In genomic region chr5:21828855-21829254, GRCm38 (mm10) we compare ENCODE assay signal across 26 mouse cellular contexts. TPM values are rescaled to one million over a fixed set of nuclear protein-coding genes. Genes with fewer than 3 reads are reported as not detected.
DNase-seq lines count a peak whose midpoint lies in the region; ATAC-seq lines count a peak whose summit lies in the region.
"Had no signal": no experiment of that assay in that cellular context is flagged by ENCODE, and none has a peak within 500 bp of the region (broad histone marks: within the 10 kb centered on the region; RNA-seq: fewer than 3 reads in every experiment).

No protein-coding gene starts in this region.

- H3K4me1 ChIP-seq in midbrain, embryonic 10.5 days = peaks cover 13% of the 10 kb centered on the region
- H3K4me1 ChIP-seq: heart, embryonic 10.5 days; hindbrain, embryonic 13.5 days; limb, embryonic 12.5 days; liver, embryonic 13.5 days; lung, embryonic 15.5 days; neural tube, embryonic 15.5 days had no signal

- no peak overlapping the region for H3K4me3 ChIP-seq in midbrain, embryonic 10.5 days
- H3K4me3 ChIP-seq: forebrain, embryonic 15.5 days; heart, embryonic 10.5 days; hindbrain, embryonic 13.5 days; limb, embryonic 12.5 days; liver, embryonic 13.5 days; lung, embryonic 15.5 days; midbrain, embryonic 12.5 days; myocyte; neural tube, embryonic 15.5 days had no signal

- H3K36me3 ChIP-seq in midbrain, embryonic 10.5 days = no peaks in the 10 kb centered on the region
- H3K36me3 ChIP-seq: forebrain, embryonic 15.5 days; heart, embryonic 10.5 days; hindbrain, embryonic 13.5 days; limb, embryonic 12.5 days; liver, embryonic 13.5 days; lung, embryonic 15.5 days; midbrain, embryonic 12.5 days; neural tube, embryonic 15.5 days had no signal

- peak; percentile 45 for DNase-seq in heart, adult 11 months
- DNase-seq in heart, postnatal 36 days = no peak
- peak; percentile 29 to 50 for DNase-seq in frontal cortex, adult 2 months (ENCODE audit: extremely low spot score in 1 of 2, low spot score in 1 of 2)
- DNase-seq in layer of hippocampus, adult 9-11 months = peak; percentile 70
- peak; percentile 7 for DNase-seq in right cerebral cortex, postnatal 4 days
- DNase-seq in midbrain, embryonic 10.5 days (ENCODE audit: low spot score) = no peak
- DNase-seq: adrenal gland, postnatal 36 days; B cell, adult 2 months; gastrocnemius, postnatal 14 days; heart, postnatal 10 days; kidney, adult 9 months; kidney, postnatal 4 days; liver, embryonic 13.5 days; thymus, postnatal 25 days had no signal

- intact Hi-C loops in heart, postnatal 36 days (cut with DNase I) = no loop called here

- no peak for ATAC-seq in granulocyte monocyte progenitor cell, adult 5-6 weeks (replicated peaks; ENCODE audit: poor library complexity, severe bottlenecking)
- ATAC-seq: forebrain, embryonic 15.5 days had no signal

- no peaks in the 10 kb centered on the region for H3K27me3 ChIP-seq in midbrain, embryonic 10.5 days (ENCODE audit: low read depth, poor library complexity, severe bottlenecking)
- H3K27me3 ChIP-seq: forebrain, embryonic 15.5 days; hindbrain, embryonic 13.5 days; limb, embryonic 12.5 days; liver, embryonic 13.5 days; lung, embryonic 15.5 days; midbrain, embryonic 12.5 days; neural tube, embryonic 15.5 days had no signal

- H3K9me3 ChIP-seq in midbrain, embryonic 10.5 days (replicated peaks) = no peaks in the 10 kb centered on the region
- H3K9me3 ChIP-seq: forebrain, embryonic 15.5 days; heart, embryonic 10.5 days; hindbrain, embryonic 13.5 days; limb, embryonic 12.5 days; liver, embryonic 13.5 days; lung, embryonic 15.5 days; midbrain, embryonic 12.5 days; neural tube, embryonic 15.5 days had no signal

- H3K27ac ChIP-seq in midbrain, embryonic 10.5 days (replicated peaks) = no peak overlapping the region
- H3K27ac ChIP-seq: forebrain, embryonic 15.5 days; heart, embryonic 10.5 days; hindbrain, embryonic 13.5 days; limb, embryonic 12.5 days; liver, embryonic 13.5 days; lung, embryonic 15.5 days; macrophage; midbrain, embryonic 12.5 days; neural tube, embryonic 15.5 days; stomach, postnatal 0 days had no signal

- 66% methylated on average over 4 of the region's 4 CpGs for WGBS in midbrain, embryonic 10.5 days

RNA-seq across cellular contexts. Expression of gene Slc26a5, which starts 36.5 kb away (rescaled TPM):
- total RNA-seq in heart, postnatal 36 days (2021) = not detected
- 0.12 and 0.15 TPM in 2 replicates for polyA plus RNA-seq in frontal cortex, adult 2 months (2012; rRNA removed)
- polyA plus RNA-seq in midbrain, embryonic 10.5 days (2016; fragmentation: Nextera tagmentation; extraction: Ambion mirVana) = 0.05 TPM in 1 of 2 replicates, not detected in the other
- total RNA-seq in granulocyte monocyte progenitor cell, adult 5-6 weeks (2014; fragmentation: Nextera tagmentation) = not detected in 2 replicates
- not detected in 2 replicates for total RNA-seq in granulocyte monocyte progenitor cell, adult 5-6 weeks (2017)
- total RNA-seq: adrenal gland, postnatal 36 days; gastrocnemius, postnatal 14 days; heart, postnatal 10 days had no signal
- polyA plus RNA-seq: heart, embryonic 10.5 days; intestine, embryonic 14.5 days; liver, embryonic 13.5 days; lung, embryonic 15.5 days; macrophage; myocyte; stomach, postnatal 0 days had no signal

RNA-seq across cellular contexts. Expression of gene Psmc2, which starts 43.8 kb away (rescaled TPM):
- total RNA-seq in heart, postnatal 36 days (2021) = 100 to 1,000 TPM in 1 of 2 experiments, 10 to 100 TPM in 1; 98.9 to 103 TPM
- 91.4 and 96.8 TPM in 2 replicates for polyA plus RNA-seq in frontal cortex, adult 2 months (2012; rRNA removed)
- 247 and 261 TPM in 2 replicates for polyA plus RNA-seq in midbrain, embryonic 10.5 days (2016; fragmentation: Nextera tagmentation; extraction: Ambion mirVana)
- total RNA-seq in granulocyte monocyte progenitor cell, adult 5-6 weeks (2014; fragmentation: Nextera tagmentation) = 77.9 and 98.3 TPM in 2 replicates
- 94.9 and 108 TPM in 2 replicates for total RNA-seq in granulocyte monocyte progenitor cell, adult 5-6 weeks (2017)

RNA-seq across cellular contexts. Expression of gene Dnajc2, which starts 43.8 kb away (rescaled TPM):
- total RNA-seq in heart, postnatal 36 days (2021) = 10 to 100 TPM; 21.2 to 22.8 TPM
- polyA plus RNA-seq in frontal cortex, adult 2 months (2012; rRNA removed) = 21.5 and 24.1 TPM in 2 replicates
- 89.0 and 100 TPM in 2 replicates for polyA plus RNA-seq in midbrain, embryonic 10.5 days (2016; fragmentation: Nextera tagmentation; extraction: Ambion mirVana)
- total RNA-seq in granulocyte monocyte progenitor cell, adult 5-6 weeks (2014; fragmentation: Nextera tagmentation) = 92.1 and 94.1 TPM in 2 replicates
- total RNA-seq in granulocyte monocyte progenitor cell, adult 5-6 weeks (2017) = 190 and 213 TPM in 2 replicates

Comparison
In these comparisons a context has a peak if more than half of its experiments do, and no peak if none do; other contexts are left out.
1. DNase-seq: peak in heart, adult 11 months (single experiment), frontal cortex, adult 2 months (2 of 2), layer of hippocampus, adult 9-11 months (single experiment) and right cerebral cortex, postnatal 4 days (single experiment); none in heart, postnatal 36 days (0 of 2) and midbrain, embryonic 10.5 days (single experiment).